26 mouse cellular contexts compared by ENCODE assay signal in the genomic region with DNA sequence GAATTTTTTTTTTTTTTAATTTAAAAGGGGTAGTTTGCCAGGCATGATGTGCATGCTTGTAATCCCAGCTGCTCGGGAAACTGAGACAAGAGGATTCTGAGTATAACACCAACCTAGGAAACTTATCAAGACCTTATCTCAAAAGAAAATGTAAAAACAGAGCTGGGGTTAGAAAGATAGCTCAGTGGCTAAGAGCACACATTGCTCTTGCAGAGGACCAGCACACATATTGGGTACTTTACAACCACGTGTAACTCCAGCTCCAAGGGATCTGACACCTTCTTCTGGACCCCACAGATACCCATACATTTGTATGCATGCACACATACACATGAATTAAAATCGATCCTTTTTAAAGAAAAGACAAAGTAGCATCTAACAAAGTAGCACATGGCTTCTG. TPM values are rescaled to one million over a fixed set of nuclear protein-coding genes. Genes with fewer than 3 reads are reported as not detected.
DNase-seq lines count a peak whose midpoint lies in the region; ATAC-seq and TF ChIP-seq lines count a peak whose summit lies in the region.
"Had no signal": no experiment of that assay in that cellular context is flagged by ENCODE, and none has a peak within 500 bp of the region (broad histone marks: within the 10 kb centered on the region; RNA-seq: fewer than 3 reads in every experiment).

No protein-coding gene starts in this region.

- TF ChIP-seq RAD21 in MEL (IDR thresholded peaks at IDR 0.05; ENCODE audit: low read depth, low read length), result no peak

- no peaks in the 10 kb centered on the region for H3K9me3 ChIP-seq in heart, embryonic 12.5 days (replicated peaks)
- no peaks in the 10 kb centered on the region for H3K9me3 ChIP-seq in liver, embryonic 13.5 days (replicated peaks)
- no peaks in the 10 kb centered on the region for H3K9me3 ChIP-seq in liver, embryonic 12.5 days (replicated peaks)
- H3K9me3 ChIP-seq in MEL (replicated peaks; ENCODE audit: insufficient read depth, low read length), result no peaks in the 10 kb centered on the region
- H3K9me3 ChIP-seq: embryonic facial prominence, embryonic 10.5 days; embryonic facial prominence, embryonic 12.5 days; forebrain, embryonic 13.5 days; forebrain, embryonic 15.5 days had no signal

- H3K36me3 ChIP-seq in heart, embryonic 12.5 days, result peaks cover 18% of the 10 kb centered on the region
- H3K36me3 ChIP-seq in liver, embryonic 13.5 days, result peaks cover 26% of the 10 kb centered on the region
- peaks cover 40% of the 10 kb centered on the region for H3K36me3 ChIP-seq in liver, embryonic 12.5 days
- H3K36me3 ChIP-seq in MEL (ENCODE audit: control insufficient read depth in 1 of 2, insufficient read depth in 2 of 2, low read length in 2 of 2), result peaks cover 1 to 28% of the 10 kb centered on the region in 2 experiments

- no peak for DNase-seq in heart, postnatal 10 days
- DNase-seq in liver, embryonic 13.5 days, result no peak
- DNase-seq in MEL (ENCODE audit: low read depth, low spot score), result peak; percentile 44
- no peak for DNase-seq in B cell, adult 2 months
- DNase-seq: adrenal gland, adult 8-10 months; adrenal gland, postnatal 14 days; adrenal gland, postnatal 36 days; cerebellum, adult 11-12 months; cerebellum, adult 2 months; cerebellum, adult 9-10 months; cerebellum, postnatal 10 days; cerebellum, postnatal 25 days; forebrain, postnatal 0 days had no signal

- H3K27ac ChIP-seq in heart, embryonic 12.5 days (ENCODE audit: poor library complexity, severe bottlenecking), result no peak overlapping the region
- H3K27ac ChIP-seq in liver, embryonic 13.5 days, result no peak overlapping the region
- no peak overlapping the region for H3K27ac ChIP-seq in liver, embryonic 12.5 days
- no peak overlapping the region for H3K27ac ChIP-seq in MEL (ENCODE audit: control insufficient read depth, low read depth, low read length)
- H3K27ac ChIP-seq: embryonic facial prominence, embryonic 10.5 days; embryonic facial prominence, embryonic 12.5 days; forebrain, embryonic 13.5 days; forebrain, embryonic 15.5 days had no signal

- peaks cover 24% of the 10 kb centered on the region for H3K4me1 ChIP-seq in heart, embryonic 12.5 days (replicated peaks)
- peaks cover 44% of the 10 kb centered on the region for H3K4me1 ChIP-seq in liver, embryonic 13.5 days (replicated peaks)
- H3K4me1 ChIP-seq in liver, embryonic 12.5 days, result peaks cover 43% of the 10 kb centered on the region
- H3K4me1 ChIP-seq in MEL (ENCODE audit: control insufficient read depth in 1 of 2, insufficient read depth in 2 of 2, low read length in 2 of 2), result peaks cover 7 to 10% of the 10 kb centered on the region in 2 experiments

- H3K27me3 ChIP-seq in heart, embryonic 12.5 days (replicated peaks), result no peaks in the 10 kb centered on the region
- no peaks in the 10 kb centered on the region for H3K27me3 ChIP-seq in liver, embryonic 13.5 days
- H3K27me3 ChIP-seq in liver, embryonic 12.5 days (replicated peaks), result no peaks in the 10 kb centered on the region
- no peaks in the 10 kb centered on the region for H3K27me3 ChIP-seq in MEL (ENCODE audit: control insufficient read depth in 1 of 2, insufficient read depth in 2 of 2, low read length in 2 of 2)
- H3K27me3 ChIP-seq: embryonic facial prominence, embryonic 12.5 days; forebrain, embryonic 13.5 days; forebrain, embryonic 15.5 days; Patski had no signal

- TF ChIP-seq CTCF in MEL (IDR thresholded peaks at IDR 0.05 in 2 of 3, conservative IDR thresholded peaks at IDR 0.05 in 1 of 3; ENCODE audit: control insufficient read depth in 1 of 3, insufficient read depth in 1 of 3, low read depth in 2 of 3, low read length in 3 of 3, poor library complexity in 1 of 3, severe bottlenecking in 1 of 3), result no peak

- H3K4me3 ChIP-seq in heart, embryonic 12.5 days, result no peak overlapping the region
- H3K4me3 ChIP-seq in liver, embryonic 13.5 days (replicated peaks), result no peak overlapping the region
- no peak overlapping the region for H3K4me3 ChIP-seq in liver, embryonic 12.5 days
- H3K4me3 ChIP-seq in MEL (ENCODE audit: control insufficient read depth in 1 of 2, insufficient read depth in 1 of 2, low read depth in 2 of 2, low read length in 2 of 2), result no peak overlapping the region
- H3K4me3 ChIP-seq: embryonic facial prominence, embryonic 10.5 days; embryonic facial prominence, embryonic 12.5 days; forebrain, embryonic 13.5 days; forebrain, embryonic 15.5 days had no signal

- H3K4me2 ChIP-seq in heart, embryonic 12.5 days, result no peak overlapping the region
- 0 out of 2 replicates have a peak overlapping the region, but pooled peaks have one; percentile 9 for H3K4me2 ChIP-seq in liver, embryonic 13.5 days
- no peak overlapping the region for H3K4me2 ChIP-seq in liver, embryonic 12.5 days
- H3K4me2 ChIP-seq: embryonic facial prominence, embryonic 12.5 days; forebrain, embryonic 13.5 days; forebrain, embryonic 15.5 days had no signal

- WGBS in heart, embryonic 12.5 days, result 64% methylated on average over 3 of the region's 3 CpGs
- WGBS in liver, embryonic 13.5 days (ENCODE audit: insufficient replicate concordance), result 38% methylated on average over 3 of the region's 3 CpGs
- whole genome bisulfite sequencing in liver, embryonic 12.5 days (ENCODE audit: insufficient replicate concordance), result 35% methylated on average over 3 of the region's 3 CpGs

- intact Hi-C loops in heart, postnatal 10 days (cut with DNase I), result loop anchor here (5.0 kb wide), 1 partner anchor 129 kb away; a partner anchor contains a TSS

- TF ChIP-seq POLR2A in MEL (IDR thresholded peaks at IDR 0.05; ENCODE audit: control insufficient read depth in 1 of 2, insufficient read depth in 1 of 2, low read depth in 1 of 2, low read length in 2 of 2, poor library complexity in 1 of 2), result no peak

- no peak for ATAC-seq in heart, embryonic 12.5 days (ENCODE audit: insufficient number of reproducible peaks, low FRiP score)
- ATAC-seq in liver, embryonic 13.5 days (ENCODE audit: low read depth), result no peak
- no peak for ATAC-seq in liver, embryonic 12.5 days
- ATAC-seq: activated CD4-positive, CD25-positive, alpha-beta regulatory T cell, adult 4 months; forebrain, embryonic 13.5 days; forebrain, embryonic 15.5 days; forebrain, postnatal 0 days; Patski had no signal

- peaks cover 21% of the 10 kb centered on the region for H3K79me2 ChIP-seq in MEL (ENCODE audit: control insufficient read depth, insufficient read depth, low read length, poor library complexity)

- 0 out of 2 replicates have a peak overlapping the region, but pooled peaks have one; percentile 18 for H3K9ac ChIP-seq in heart, embryonic 12.5 days
- H3K9ac ChIP-seq in liver, embryonic 13.5 days, result no peak overlapping the region
- H3K9ac ChIP-seq in liver, embryonic 12.5 days, result no peak overlapping the region
- no peak overlapping the region for H3K9ac ChIP-seq in MEL (ENCODE audit: control insufficient read depth, low read depth, low read length, poor library complexity, severe bottlenecking)
- H3K9ac ChIP-seq: embryonic facial prominence, embryonic 12.5 days; forebrain, embryonic 13.5 days; forebrain, embryonic 15.5 days; forebrain, postnatal 0 days had no signal

- peak in 1 of 2 experiments; percentile 49; a peak in 1 of 4 replicates for TF ChIP-seq EP300 in MEL (IDR thresholded peaks at IDR 0.05; ENCODE audit: low read depth in 1 of 2, low read length in 2 of 2)

RNA-seq across cellular contexts. Expression of a gene that starts 3.9 kb away (rescaled TPM):
- polyA plus RNA-seq in heart, embryonic 12.5 days (2016; fragmentation: Nextera tagmentation; extraction: Ambion mirVana), result 19.9 and 21.3 TPM in 2 replicates
- 10 to 100 TPM; 20.4 to 24.3 TPM for total RNA-seq in heart, postnatal 10 days (2021)
- 10.6 and 11.6 TPM in 2 replicates for polyA plus RNA-seq in liver, embryonic 13.5 days (2015; fragmentation: Nextera tagmentation; extraction: Ambion mirVana)
- polyA plus RNA-seq in liver, embryonic 12.5 days (2016; fragmentation: Nextera tagmentation; extraction: Ambion mirVana), result 12.7 and 13.4 TPM in 2 replicates
- total RNA-seq in MEL (2012; rRNA removed), result 17.3 and 18.5 TPM in 2 replicates
- 10 to 100 TPM in 1 of 2 experiments, not detected in 1; 16.0 TPM for polyA plus RNA-seq in MEL (2012; ENCODE audit: insufficient read depth in 1 of 2, insufficient read length in 2 of 2, low read depth in 1 of 2, low replicate concordance in 2 of 2, missing spikeins in 1 of 2)

RNA-seq across cellular contexts. Expression of a gene that starts 4.0 kb away (rescaled TPM):
- polyA plus RNA-seq in heart, embryonic 12.5 days (2016; fragmentation: Nextera tagmentation; extraction: Ambion mirVana), result 26.5 and 27.5 TPM in 2 replicates
- 10 to 100 TPM in 1 of 2 experiments, 1 to 10 TPM in 1; 9.6 to 10.9 TPM for total RNA-seq in heart, postnatal 10 days (2021)
- polyA plus RNA-seq in liver, embryonic 13.5 days (2015; fragmentation: Nextera tagmentation; extraction: Ambion mirVana), result 13.6 and 14.2 TPM in 2 replicates
- polyA plus RNA-seq in liver, embryonic 12.5 days (2016; fragmentation: Nextera tagmentation; extraction: Ambion mirVana), result 20.2 and 21.0 TPM in 2 replicates
- 15.3 and 16.6 TPM in 2 replicates for total RNA-seq in MEL (2012; rRNA removed)
- polyA plus RNA-seq in MEL (2012; ENCODE audit: insufficient read depth in 1 of 2, insufficient read length in 2 of 2, low read depth in 1 of 2, low replicate concordance in 2 of 2, missing spikeins in 1 of 2), result 10 to 100 TPM in 1 of 2 experiments, not detected in 1; 30.0 TPM

RNA-seq across cellular contexts. Expression of a gene that starts 4.2 kb away (rescaled TPM):
- polyA plus RNA-seq in heart, embryonic 12.5 days (2016; fragmentation: Nextera tagmentation; extraction: Ambion mirVana), result 0.90 and 1.5 TPM in 2 replicates
- under 1 TPM; 0.81 to 0.92 TPM for total RNA-seq in heart, postnatal 10 days (2021)
- 0.22 and 0.28 TPM in 2 replicates for polyA plus RNA-seq in liver, embryonic 13.5 days (2015; fragmentation: Nextera tagmentation; extraction: Ambion mirVana)
- 0.33 and 0.41 TPM in 2 replicates for polyA plus RNA-seq in liver, embryonic 12.5 days (2016; fragmentation: Nextera tagmentation; extraction: Ambion mirVana)
- total RNA-seq in MEL (2012; rRNA removed), result 0.08 and 0.13 TPM in 2 replicates
- polyA plus RNA-seq in MEL (2012; ENCODE audit: insufficient read depth in 1 of 2, insufficient read length in 2 of 2, low read depth in 1 of 2, low replicate concordance in 2 of 2, missing spikeins in 1 of 2), result under 1 TPM in 1 of 2 experiments, not detected in 1; 0.14 TPM

RNA-seq across cellular contexts. Expression of a gene that starts 21.6 kb away (rescaled TPM):
- polyA plus RNA-seq in heart, embryonic 12.5 days (2016; fragmentation: Nextera tagmentation; extraction: Ambion mirVana), result 0.15 and 0.58 TPM in 2 replicates
- total RNA-seq in heart, postnatal 10 days (2021), result under 1 TPM in 1 of 2 experiments, not detected in 1; 0.20 TPM
- polyA plus RNA-seq in liver, embryonic 13.5 days (2015; fragmentation: Nextera tagmentation; extraction: Ambion mirVana), result not detected in 2 replicates
- polyA plus RNA-seq in liver, embryonic 12.5 days (2016; fragmentation: Nextera tagmentation; extraction: Ambion mirVana), result not detected in 2 replicates
- not detected in 2 replicates for total RNA-seq in MEL (2012; rRNA removed)
- not detected for polyA plus RNA-seq in MEL (2012; ENCODE audit: insufficient read depth in 1 of 2, insufficient read length in 2 of 2, low read depth in 1 of 2, low replicate concordance in 2 of 2, missing spikeins in 1 of 2)
- total RNA-seq: adrenal gland, adult 18-20 months; adrenal gland, postnatal 14 days had no signal
- polyA plus RNA-seq: C2C12; embryonic facial prominence, embryonic 14.5 days; forebrain, embryonic 11.5 days; forebrain, embryonic 13.5 days; forebrain, postnatal 0 days; Patski had no signal

RNA-seq across cellular contexts. Expression of a gene that starts 40.2 kb away (rescaled TPM):
- 8.0 and 9.0 TPM in 2 replicates for polyA plus RNA-seq in heart, embryonic 12.5 days (2016; fragmentation: Nextera tagmentation; extraction: Ambion mirVana)
- total RNA-seq in heart, postnatal 10 days (2021), result 10 to 100 TPM; 44.2 to 46.2 TPM
- 0.22 and 0.48 TPM in 2 replicates for polyA plus RNA-seq in liver, embryonic 13.5 days (2015; fragmentation: Nextera tagmentation; extraction: Ambion mirVana)
- 0.12 and 0.42 TPM in 2 replicates for polyA plus RNA-seq in liver, embryonic 12.5 days (2016; fragmentation: Nextera tagmentation; extraction: Ambion mirVana)
- not detected in 2 replicates for total RNA-seq in MEL (2012; rRNA removed)
- polyA plus RNA-seq in MEL (2012; ENCODE audit: insufficient read depth in 1 of 2, insufficient read length in 2 of 2, low read depth in 1 of 2, low replicate concordance in 2 of 2, missing spikeins in 1 of 2), result not detected
- total RNA-seq: adrenal gland, adult 8-10 months; adrenal gland, postnatal 14 days; adrenal gland, postnatal 36 days; forebrain, postnatal 0 days had no signal
- polyA plus RNA-seq: activated CD4-positive, CD25-positive, alpha-beta regulatory T cell, adult 4 months; cerebellum, adult 2 months; cortical plate, adult 2 months; Patski had no signal
